Mouse (Mus musculus) lung, embryonic 15.5 days (tissue): ENCODE data around the gene Dcaf17. TPM values are rescaled to one million over a fixed set of nuclear protein-coding genes. Genes with fewer than 3 reads are reported as not detected.
A peak's percentile ranks its signal among the peaks of the same experiment; 100 is the strongest.

Source experiments
- ATAC-seq: fragments of 200-750 bp; cut with Nextera tagmentation; 2 replicates; pipeline ENCODE4 v1.8.0; 2017; ENCODE audit warnings: moderate number of reproducible peaks, borderline replicate concordance; ENCODE audit not compliant: low FRiP score, low TSS enrichment; ENCODE audit errors: extremely low read depth
- H3K27ac ChIP-seq: fragments of 300-500 bp; sonication (generic); 2 replicates; pipeline ENCODE4 v1.5.1; 2015; ENCODE audit warnings: moderate library complexity, mild to moderate bottlenecking, inconsistent platforms
- H3K27me3 ChIP-seq: fragments of 300-500 bp; sonication (generic); 2 replicates; pipeline ENCODE4 v1.6.1; 2015; ENCODE audit warnings: inconsistent platforms
- H3K36me3 ChIP-seq: fragments of 300-500 bp; sonication (generic); 2 replicates; pipeline ENCODE4 v1.6.1; 2015; ENCODE audit warnings: inconsistent platforms
- H3K4me1 ChIP-seq: fragments of 300-500 bp; sonication (generic); 2 replicates; pipeline ENCODE4 v1.6.1; 2015; ENCODE audit warnings: inconsistent platforms
- H3K4me2 ChIP-seq: fragments of 300-500 bp; sonication (generic); 2 replicates; pipeline ENCODE4 v1.6.1; 2015; ENCODE audit warnings: inconsistent platforms, mild to moderate bottlenecking, moderate library complexity
- H3K4me3 ChIP-seq: fragments of 300-500 bp; sonication (generic); 2 replicates; pipeline ENCODE4 v1.5.1; 2015; ENCODE audit warnings: mild to moderate bottlenecking, inconsistent platforms
- H3K9ac ChIP-seq: fragments of 300-500 bp; sonication (generic); 2 replicates; pipeline ENCODE4 v1.6.1; 2015; ENCODE audit warnings: inconsistent platforms
- H3K9me3 ChIP-seq: fragments of 300-500 bp; sonication (generic); 2 replicates; pipeline ENCODE4 v1.6.1; 2016; ENCODE audit warnings: inconsistent platforms
- WGBS: fragments of 180-500 bp; shearing (Covaris S2); methylation state at CpG from one replicate; pipeline ENCODE4 v1.1.7; 2015; 5-methylcytosine and 5-hydroxymethylcytosine counted together
- polyA plus RNA-seq: library from polyadenylated mRNA; unstranded; fragments of >200 nt; fragmentation: Nextera tagmentation; extraction: Ambion mirVana; gene quantifications from 2 replicates; pipeline ENCODE4 v1.2.1, GENCODE M21; 2015

Gene Dcaf17
- polyA plus RNA-seq, 1 experiment from 2014 or later: 38.2 TPM

- ATAC-seq: no peak
- H3K9ac ChIP-seq: no peak overlapping the region
- WGBS: 61% methylated on average over 3 of the region's 3 CpGs
Observed at GRCm38 (mm10) chr2:71104696-71105095, 49.6 kb downstream of the Dcaf17 start.

DNA sequence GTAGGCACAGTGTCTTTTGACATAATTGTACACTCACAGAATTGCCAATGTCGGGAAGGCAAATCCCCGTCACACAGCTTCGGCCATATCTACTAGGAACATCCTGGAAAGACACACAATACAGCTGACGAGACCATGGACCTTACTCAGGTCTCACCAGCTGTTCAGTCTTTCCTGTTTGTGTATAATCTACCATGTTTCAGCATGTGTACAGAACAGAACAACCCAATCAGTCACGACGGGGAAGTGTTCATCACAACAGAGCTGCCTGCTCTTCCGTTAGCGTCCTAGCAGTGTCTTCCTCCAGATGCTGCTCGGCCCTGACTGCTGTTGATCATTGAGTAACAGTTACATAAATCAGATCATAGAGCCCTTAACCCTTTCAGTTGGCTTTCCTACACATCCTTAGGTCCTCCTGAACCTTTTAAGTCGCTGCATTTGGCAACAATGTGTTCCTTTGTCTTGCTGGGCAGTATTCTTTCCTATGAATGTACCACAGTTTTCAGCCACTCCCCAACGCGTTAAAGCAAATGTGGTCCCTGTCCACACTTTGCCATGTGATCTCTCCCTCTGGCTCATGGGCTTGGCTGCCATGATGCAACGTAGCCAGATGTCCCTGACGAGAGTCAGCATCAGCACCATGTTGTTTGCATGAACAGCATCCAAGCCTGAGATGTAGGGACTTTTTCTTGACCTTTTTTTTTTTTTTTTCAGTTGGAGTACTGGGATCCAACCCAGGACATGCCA lies 50.5 kb downstream of the Dcaf17 start:
- Histone ChIP-seq H3K9me3 (no peaks in the 10 kb centered on the region), H3K27ac (no peak overlapping the region), H3K36me3 (peaks cover 3% of the 10 kb centered on the region; the same call in 1 of the 2 replicates), H3K4me2 (no peak overlapping the region), H3K9ac (no peak overlapping the region), H3K27me3 (no peaks in the 10 kb centered on the region), H3K4me3 (no peak overlapping the region), H3K4me1 (no peaks in the 10 kb centered on the region)
- ATAC-seq: no peak
- 58% methylated on average over 14 of the region's 14 CpGs for WGBS

More at GRCm38 (mm10) chr2:71104696-71105095, 49.6 kb downstream of the Dcaf17 start:
- H3K36me3 ChIP-seq: peaks cover 5% of the 10 kb centered on the region; the same call in 1 of the 2 replicates
- H3K4me1 ChIP-seq: no peaks in the 10 kb centered on the region
- H3K9me3 ChIP-seq: no peaks in the 10 kb centered on the region
- no peak overlapping the region for H3K4me3 ChIP-seq
- no peaks in the 10 kb centered on the region for H3K27me3 ChIP-seq
- H3K4me2 ChIP-seq: no peak overlapping the region
- no peak overlapping the region for H3K27ac ChIP-seq

DNA sequence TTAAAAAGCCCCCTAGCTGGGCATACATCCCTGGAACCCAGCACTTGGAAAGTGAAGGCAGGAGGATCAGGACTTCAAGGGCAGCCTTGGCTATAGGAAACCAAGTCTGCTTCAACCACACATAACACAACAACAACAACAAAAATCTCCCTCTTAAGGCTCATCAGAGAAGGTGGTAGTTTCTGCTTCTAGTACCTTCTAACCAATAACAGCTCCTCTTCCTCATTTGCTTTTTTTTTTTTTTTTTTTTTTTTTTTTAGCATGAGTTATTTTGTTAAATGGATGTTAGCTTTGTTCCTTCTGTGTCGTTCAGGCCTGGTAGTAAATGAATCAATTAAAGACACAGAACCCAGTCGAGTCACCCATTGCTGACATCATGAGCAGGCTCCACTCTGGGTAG lies 52.1 kb downstream of the Dcaf17 start:
- no peak overlapping the region for H3K27ac ChIP-seq
- H3K4me1 ChIP-seq: no peaks in the 10 kb centered on the region
- H3K4me2 ChIP-seq: no peak overlapping the region
- H3K9me3 ChIP-seq: no peaks in the 10 kb centered on the region
- H3K36me3 ChIP-seq: no peaks in the 10 kb centered on the region
- H3K9ac ChIP-seq: no peak overlapping the region
- no peak for ATAC-seq
- no peak overlapping the region for H3K4me3 ChIP-seq
- H3K27me3 ChIP-seq: no peaks in the 10 kb centered on the region
- 72% methylated on average over 2 of the region's 2 CpGs for WGBS

- Histone ChIP-seq H3K27me3 (no peaks in the 10 kb centered on the region), H3K4me2 (no peak overlapping the region), H3K9ac (no peak overlapping the region), H3K4me1 (no peaks in the 10 kb centered on the region), H3K27ac (no peak overlapping the region), H3K36me3 (no peaks in the 10 kb centered on the region), H3K4me3 (no peak overlapping the region), H3K9me3 (no peaks in the 10 kb centered on the region)
- no peak for ATAC-seq
- 46% methylated on average over 3 of the region's 3 CpGs for WGBS
Observed at GRCm38 (mm10) chr2:71108541-71108940, 53.4 kb downstream of the Dcaf17 start.

DNA sequence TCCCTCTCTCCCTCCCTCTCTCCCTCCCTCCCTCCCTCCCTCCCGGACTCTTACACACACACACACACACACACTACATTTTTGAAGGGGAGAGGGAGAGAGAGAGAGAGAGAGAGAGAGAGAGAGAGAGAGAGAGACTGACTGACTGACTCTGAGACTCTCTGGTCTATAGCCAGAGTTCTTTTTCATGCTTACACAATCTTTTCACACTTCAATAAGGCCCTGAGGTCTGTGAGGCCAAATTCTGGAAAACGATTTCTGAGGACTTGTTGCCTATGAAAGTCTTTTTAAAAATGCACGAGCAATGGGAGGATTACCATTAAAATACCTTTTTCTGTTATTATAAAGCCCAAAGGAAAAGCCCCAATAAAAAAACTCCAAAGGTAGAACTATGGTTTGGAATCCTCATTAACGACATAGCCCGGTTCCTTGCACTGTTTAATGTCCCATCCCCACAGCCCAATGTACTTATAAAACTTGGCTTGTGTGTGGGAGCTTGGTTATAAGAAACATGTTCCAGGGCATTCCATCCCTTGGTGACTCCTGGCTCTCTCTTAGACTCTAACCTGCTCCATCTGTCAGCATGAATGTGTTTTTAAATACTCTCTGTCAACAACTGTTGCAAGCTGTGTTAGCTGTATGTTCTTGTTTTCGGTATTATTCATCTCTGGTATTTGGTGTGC lies 58.5 kb downstream of the Dcaf17 start:
- 62% methylated on average over 5 of the region's 6 CpGs for WGBS
- no peak for ATAC-seq
- no peaks in the 10 kb centered on the region for H3K36me3 ChIP-seq
- no peak overlapping the region for H3K4me2 ChIP-seq
- no peaks in the 10 kb centered on the region for H3K27me3 ChIP-seq
- no peak overlapping the region for H3K4me3 ChIP-seq
- H3K9ac ChIP-seq: no peak overlapping the region
- no peaks in the 10 kb centered on the region for H3K9me3 ChIP-seq
- H3K4me1 ChIP-seq: 0 out of 2 replicates have a peak, but pooled peaks cover 8% of the 10 kb centered on the region
- H3K27ac ChIP-seq: no peak overlapping the region

GRCm38 (mm10) chr2:71116151-71116550 lies 61.0 kb downstream of the Dcaf17 start:
- H3K36me3 ChIP-seq: no peaks in the 10 kb centered on the region
- no peak overlapping the region for H3K4me3 ChIP-seq
- no peaks in the 10 kb centered on the region for H3K9me3 ChIP-seq
- H3K4me2 ChIP-seq: no peak overlapping the region
- ATAC-seq: no peak
- no peak overlapping the region for H3K9ac ChIP-seq
- H3K27ac ChIP-seq: no peak overlapping the region
- peaks cover 9% of the 10 kb centered on the region; the same call in 1 of the 2 replicates for H3K4me1 ChIP-seq
- H3K27me3 ChIP-seq: no peaks in the 10 kb centered on the region
- WGBS: 96% methylated on average over 4 of the region's 4 CpGs

DNA sequence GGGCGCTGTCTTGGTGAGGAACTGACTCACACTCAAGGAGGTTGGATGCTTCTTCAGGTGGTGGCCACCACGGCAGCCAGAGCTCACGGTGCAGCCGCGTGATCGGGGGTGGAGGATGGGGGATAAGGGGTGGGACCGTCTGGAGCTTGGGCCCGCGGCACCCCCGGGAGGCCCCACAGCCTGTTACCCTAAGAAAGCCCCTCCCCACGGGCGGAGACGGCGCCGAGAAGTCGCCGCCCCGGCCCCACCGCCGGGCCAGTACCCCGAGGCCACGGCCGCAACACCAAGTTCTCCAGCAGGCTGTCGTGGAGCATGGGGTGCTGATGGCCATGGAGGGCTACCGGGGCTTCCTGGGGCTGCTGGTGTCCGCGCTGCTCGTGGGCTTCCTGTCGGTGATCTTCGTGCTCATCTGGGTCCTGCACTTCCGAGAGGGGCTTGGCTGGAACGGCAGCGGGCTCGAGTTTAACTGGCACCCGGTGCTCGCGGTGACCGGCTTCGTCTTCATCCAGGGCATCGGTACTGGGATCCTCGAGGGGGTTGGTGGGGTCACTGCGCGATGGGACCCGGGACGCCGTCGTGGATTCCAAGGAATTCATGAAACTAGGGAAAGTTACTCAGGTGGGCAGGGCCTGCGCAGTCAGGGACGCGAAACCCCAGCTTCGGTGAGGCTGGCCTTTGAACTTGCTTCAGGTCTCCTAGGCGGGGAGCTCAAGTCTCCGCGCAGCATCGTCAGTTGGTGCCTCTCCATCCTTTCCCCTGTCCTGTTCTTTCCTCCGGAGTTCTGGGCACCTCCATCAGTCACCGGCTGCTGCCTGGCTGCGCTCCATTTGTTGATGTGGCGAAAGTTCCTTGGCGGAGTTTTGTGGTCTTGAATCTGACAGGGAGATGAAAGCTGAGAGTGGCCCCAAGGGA lies 62.9 kb downstream of the Dcaf17 start, which contains the start of gene Cybrd1:
TSS of gene Cybrd1 (plus strand) at position 127 of the 912 bp plus-strand sequence.
- Histone ChIP-seq H3K4me1 (peaks cover 19% of the 10 kb centered on the region), H3K36me3 (no peaks in the 10 kb centered on the region), H3K27me3 (no peaks in the 10 kb centered on the region), H3K9me3 (no peaks in the 10 kb centered on the region), H3K9ac (peak within 1 kb of the TSS; percentile 48), H3K27ac (no peak within 1 kb of the TSS), H3K4me3 (peak within 1 kb of the TSS; percentile 50), H3K4me2 (peak within 1 kb of the TSS; percentile 94)
- peak; percentile 65; the same call in 1 of the 2 replicates for ATAC-seq
- WGBS: 2% methylated on average over 60 of the region's 60 CpGs

GRCm38 (mm10) chr2:71120844-71121243 lies 65.7 kb downstream of the Dcaf17 start:
- Histone ChIP-seq H3K4me2 (no peak overlapping the region), H3K9me3 (no peaks in the 10 kb centered on the region), H3K36me3 (no peaks in the 10 kb centered on the region), H3K9ac (no peak overlapping the region), H3K4me3 (no peak overlapping the region), H3K27ac (no peak overlapping the region), H3K4me1 (peaks cover 32% of the 10 kb centered on the region), H3K27me3 (no peaks in the 10 kb centered on the region)
- 72% methylated on average over 10 of the region's 10 CpGs for WGBS
- no peak for ATAC-seq

- Histone ChIP-seq H3K9me3 (no peaks in the 10 kb centered on the region), H3K4me1 (peaks cover 32% of the 10 kb centered on the region), H3K9ac (no peak overlapping the region), H3K27me3 (no peaks in the 10 kb centered on the region), H3K4me3 (no peak overlapping the region), H3K36me3 (no peaks in the 10 kb centered on the region), H3K27ac (no peak overlapping the region), H3K4me2 (no peak overlapping the region)
- WGBS: 33% methylated on average over 5 of the region's 5 CpGs
- ATAC-seq: no peak
Observed at GRCm38 (mm10) chr2:71121406-71121805, 66.3 kb downstream of the Dcaf17 start.

GRCm38 (mm10) chr2:71122268-71123029 lies 67.3 kb downstream of the Dcaf17 start:
- H3K4me3 ChIP-seq: no peak overlapping the region
- no peak for ATAC-seq
- 63% methylated on average over 13 of the region's 13 CpGs for WGBS
- no peak overlapping the region for H3K27ac ChIP-seq
- no peak overlapping the region for H3K9ac ChIP-seq
- peaks cover 32% of the 10 kb centered on the region for H3K4me1 ChIP-seq
- H3K27me3 ChIP-seq: no peaks in the 10 kb centered on the region
- H3K4me2 ChIP-seq: no peak overlapping the region
- H3K9me3 ChIP-seq: no peaks in the 10 kb centered on the region
- H3K36me3 ChIP-seq: no peaks in the 10 kb centered on the region

- 47% methylated on average over 2 of the region's 2 CpGs for WGBS
- H3K4me3 ChIP-seq: no peak overlapping the region
- H3K27me3 ChIP-seq: no peaks in the 10 kb centered on the region
Observed at GRCm38 (mm10) chr2:71123591-71123990, 68.5 kb downstream of the Dcaf17 start.

More at GRCm38 (mm10) chr2:71123591-71123990, 68.5 kb downstream of the Dcaf17 start:
- H3K9ac ChIP-seq: no peak overlapping the region
- no peak overlapping the region for H3K27ac ChIP-seq
- peaks cover 35% of the 10 kb centered on the region for H3K4me1 ChIP-seq
- H3K36me3 ChIP-seq: no peaks in the 10 kb centered on the region
- ATAC-seq: no peak
- H3K9me3 ChIP-seq: no peaks in the 10 kb centered on the region
- H3K4me2 ChIP-seq: no peak overlapping the region
